Mouse (Mus musculus): ENCODE data around the gene Snx22.

GRCm38 (mm10) chr9:66038581-66038980 lies 30.9 kb downstream of the Snx22 start:
- TF ChIP-seq POLR2A (IDR thresholded peaks at IDR 0.05; ENCODE audit: low read depth, low read length) (no peak), CTCF (conservative IDR thresholded peaks at IDR 0.05; ENCODE audit: insufficient read depth, insufficient read length, low read depth, low read length) (no peak)

Measured in kidney, adult 2 months (tissue).